ENCODE assay signal across 16 mouse cellular contexts in genomic region chrX:48525866-48526265, GRCm38 (mm10). TPM values are rescaled to one million over a fixed set of nuclear protein-coding genes. Genes with fewer than 3 reads are reported as not detected.
DNase-seq lines count a peak whose midpoint lies in the region; ATAC-seq lines count a peak whose summit lies in the region.
"Had no signal": no experiment of that assay in that cellular context is flagged by ENCODE, and none has a peak within 500 bp of the region (broad histone marks: within the 10 kb centered on the region; RNA-seq: fewer than 3 reads in every experiment).

No protein-coding gene starts in this region.

- no peaks in the 10 kb centered on the region for H3K36me3 ChIP-seq in heart, embryonic 14.5 days (ENCODE audit: control insufficient read depth, insufficient read depth, low read length)
- no peaks in the 10 kb centered on the region for H3K36me3 ChIP-seq in forebrain, embryonic 16.5 days (ENCODE audit: control insufficient read depth, insufficient read depth)
- H3K36me3 ChIP-seq: forebrain, embryonic 12.5 days had no signal

- H3K27ac ChIP-seq in heart, embryonic 14.5 days (replicated peaks in 1 of 2; ENCODE audit: control insufficient read depth in 1 of 2, insufficient read depth in 1 of 2, low read depth in 2 of 2, low read length in 2 of 2): peak overlapping the region; percentile 53 to 64
- H3K27ac ChIP-seq in forebrain, embryonic 16.5 days (ENCODE audit: low read length): no peak overlapping the region
- H3K27ac ChIP-seq: forebrain, embryonic 12.5 days had no signal

- no peaks in the 10 kb centered on the region for H3K27me3 ChIP-seq in heart, embryonic 14.5 days (ENCODE audit: control insufficient read depth, insufficient read depth, low read length)
- H3K27me3 ChIP-seq in forebrain, embryonic 16.5 days (replicated peaks; ENCODE audit: control insufficient read depth, insufficient read depth, low read length): no peaks in the 10 kb centered on the region
- H3K27me3 ChIP-seq: CH12.LX; forebrain, embryonic 12.5 days; Patski had no signal

- peaks cover 0 to 8% of the 10 kb centered on the region in 2 experiments; a peak in 1 of 4 replicates for H3K4me1 ChIP-seq in heart, embryonic 14.5 days (ENCODE audit: control insufficient read depth in 2 of 2, insufficient read depth in 2 of 2, low read length in 2 of 2)
- peaks cover 16% of the 10 kb centered on the region for H3K4me1 ChIP-seq in forebrain, embryonic 16.5 days (replicated peaks; ENCODE audit: control insufficient read depth, insufficient read depth, low read length)
- H3K4me1 ChIP-seq: forebrain, embryonic 12.5 days had no signal

- no peak overlapping the region for H3K9ac ChIP-seq in heart, embryonic 14.5 days (ENCODE audit: low read length)
- H3K9ac ChIP-seq in forebrain, embryonic 16.5 days (replicated peaks; ENCODE audit: low read depth, low read length): no peak overlapping the region
- H3K9ac ChIP-seq: forebrain, embryonic 12.5 days had no signal

- no peak overlapping the region for H3K4me3 ChIP-seq in heart, embryonic 14.5 days (ENCODE audit: control insufficient read depth in 1 of 2, insufficient read depth in 1 of 2, low read depth in 1 of 2, low read length in 2 of 2)
- H3K4me3 ChIP-seq in forebrain, embryonic 16.5 days (replicated peaks; ENCODE audit: low read length): no peak overlapping the region
- H3K4me3 ChIP-seq: forebrain, embryonic 12.5 days; megakaryocyte, embryonic 14.5 days had no signal

- 38% methylated on average over 8 of the region's 8 CpGs for WGBS in heart, embryonic 14.5 days
- WGBS in forebrain, embryonic 16.5 days: 70% methylated on average over 8 of the region's 8 CpGs

- H3K4me2 ChIP-seq in heart, embryonic 14.5 days (ENCODE audit: low read length): peak overlapping the region; percentile 9; the same call in 1 of the 2 replicates
- H3K4me2 ChIP-seq in forebrain, embryonic 16.5 days (ENCODE audit: low read length): no peak overlapping the region
- H3K4me2 ChIP-seq: forebrain, embryonic 12.5 days had no signal

- no peak for ATAC-seq in heart, embryonic 14.5 days (ENCODE audit: insufficient number of reproducible peaks, insufficient read depth, low FRiP score, low read depth)
- ATAC-seq in forebrain, embryonic 16.5 days: no peak
- ATAC-seq: hindbrain, embryonic 16.5 days; Patski had no signal

- no peak for DNase-seq in heart, adult 8-10 months (ENCODE audit: low spot score)
- peak; percentile 25 for DNase-seq in 3T3-L1 (ENCODE audit: low read depth, low spot score)
- peak; percentile 87 for DNase-seq in brain, adult 2 months (ENCODE audit: low read depth, low spot score)
- peak; percentile 45 to 74 for DNase-seq in frontal cortex, postnatal 36 days (ENCODE audit: low spot score in 2 of 2)
- no peak for DNase-seq in urinary bladder, postnatal 4 days (ENCODE audit: low spot score in 2 of 2)
- no peak for DNase-seq in natural killer cell, adult 2 months (ENCODE audit: low spot score in 2 of 2)
- DNase-seq: gastrocnemius, postnatal 25 days; kidney, adult 8-10 months; lung, adult 2 months had no signal

- H3K9me3 ChIP-seq in heart, embryonic 14.5 days (ENCODE audit: control insufficient read depth, low read length): no peaks in the 10 kb centered on the region
- H3K9me3 ChIP-seq in forebrain, embryonic 16.5 days (ENCODE audit: control insufficient read depth, low read length): no peaks in the 10 kb centered on the region
- H3K9me3 ChIP-seq: forebrain, embryonic 12.5 days; megakaryocyte, embryonic 14.5 days had no signal

RNA-seq across cellular contexts. Expression of gene Rab33a, which starts 6.8 kb away (rescaled TPM):
- polyA plus RNA-seq in heart, embryonic 14.5 days (2014; fragmentation: Nextera tagmentation; extraction: Ambion mirVana): 6.1 and 6.7 TPM in 2 replicates
- total RNA-seq in heart, adult 8-10 months (2022): under 1 TPM in 3 of 4 experiments, not detected in 1; 0.28 to 0.40 (median 0.31) TPM
- polyA plus RNA-seq in forebrain, embryonic 16.5 days (2015; fragmentation: Nextera tagmentation; extraction: Ambion mirVana): 89.3 and 101 TPM in 2 replicates

RNA-seq across cellular contexts. Expression of gene Aifm1, which starts 12.5 kb away (rescaled TPM):
- 95.3 and 98.4 TPM in 2 replicates for polyA plus RNA-seq in heart, embryonic 14.5 days (2014; fragmentation: Nextera tagmentation; extraction: Ambion mirVana)
- 100 to 1,000 TPM in 1 of 4 experiments, 10 to 100 TPM in 3; 88.6 to 105 (median 94.1) TPM for total RNA-seq in heart, adult 8-10 months (2022)
- 47.7 and 52.7 TPM in 2 replicates for polyA plus RNA-seq in forebrain, embryonic 16.5 days (2015; fragmentation: Nextera tagmentation; extraction: Ambion mirVana)

Comparison
In these comparisons a context has a peak if more than half of its experiments do, and no peak if none do; other contexts are left out.
1. DNase-seq: peak in 3T3-L1 (single experiment), brain, adult 2 months (single experiment) and frontal cortex, postnatal 36 days (2 of 2); none in heart, adult 8-10 months (single experiment), urinary bladder, postnatal 4 days (0 of 2) and natural killer cell, adult 2 months (0 of 2).
2. RNA of gene Rab33a, which starts 6.8 kb away (polyA plus RNA-seq): 89.3 to 101 TPM in forebrain, embryonic 16.5 days; 6.1 to 6.7 TPM in heart, embryonic 14.5 days; every median in the first group is over 10 times any median in the second.